Mouse (Mus musculus) naive thymus-derived CD4-positive, alpha-beta T cell, adult 2 months (primary cell): ENCODE data around the gene Gm3259.
"Not testable (repeated sequence)": the region's sequence is repeated elsewhere in the genome, so short reads cannot be mapped to it uniquely, and the experiment has no call there.

Experiments
- DNase-seq: peaks from one replicate; pipeline ENCODE4 v3.0.0-alpha.2; 2011; ENCODE audit warnings: low read depth

Gm3259 gene

GRCm38 (mm10) chr5:95305611-95306010 lies at the start of gene Gm3259:
TSS of gene Gm3259 (plus strand) at chr5:95305911.
- not testable (repeated sequence) for DNase-seq

- DNase-seq: not testable (repeated sequence)
Measured at GRCm38 (mm10) chr5:95272668-95273067, 33.0 kb upstream of the Gm3259 start, which contains the start of gene Gm10424. TSS of gene Gm10424 (minus strand) at chr5:95272768.
